Mouse (Mus musculus): Measurements from ENCODE around the gene Abca17.
A peak's percentile ranks its signal among the peaks of the same experiment; 100 is the strongest.

DNA sequence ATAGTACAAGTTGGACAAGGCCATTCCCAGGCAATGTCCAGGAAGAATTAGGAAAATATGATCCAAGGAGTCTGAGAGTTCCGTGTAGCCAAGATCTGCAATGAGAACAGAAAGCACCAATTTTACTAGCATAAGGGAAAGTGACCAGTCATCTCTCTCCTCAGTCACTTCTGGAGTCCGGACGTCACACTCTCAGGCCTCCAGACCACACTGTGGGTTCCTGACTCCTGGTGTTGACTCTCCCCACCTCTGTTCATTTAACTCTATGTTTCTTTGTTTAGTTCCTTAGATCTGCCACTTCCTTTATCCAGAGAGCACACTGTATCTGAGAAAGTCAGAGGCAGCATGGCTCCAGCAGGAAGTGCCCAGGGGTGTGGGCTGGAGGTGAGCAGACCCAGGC is 65.2 kb downstream of the Abca17 start:
- no peak for TF ChIP-seq GATA1 (IDR thresholded peaks at IDR 0.05; ENCODE audit: borderline replicate concordance, low read length)
- peak; percentile 92 for TF ChIP-seq FLI1 (IDR thresholded peaks at IDR 0.05; ENCODE audit: low read length)
